Mouse (Mus musculus) kidney, postnatal 4 days (tissue): ENCODE data around the gene Nr2c2ap.

Experiments
- DNase-seq, 2 experiments: peaks; one replicate each; pipeline ENCODE4 v3.0.0; 2021; ENCODE audit warnings: mixed read lengths in 2 of 2

Gene Nr2c2ap

GRCm38 (mm10) chr8:70131166-70131883 is at the start of gene Nr2c2ap:
Nr2c2ap (plus strand) TSS chr8:70131333.
- peak; percentile 88 to 92 for DNase-seq

- no peak for DNase-seq
Observed at GRCm38 (mm10) chr8:70081976-70082375, 49.2 kb upstream of the Nr2c2ap start.

- DNase-seq: peak; percentile 65 to 76
Observed at GRCm38 (mm10) chr8:70083285-70083684, 47.8 kb upstream of the Nr2c2ap start, which contains the start of gene Hapln4. Hapln4 (plus strand) TSS chr8:70083457.

- peak; percentile 19 to 27 for DNase-seq
Observed at GRCm38 (mm10) chr8:70084191-70085065, 46.7 kb upstream of the Nr2c2ap start.

GRCm38 (mm10) chr8:70086151-70086550 is 45.0 kb upstream of the Nr2c2ap start:
- no peak for DNase-seq

- DNase-seq: peak in 1 of 2 experiments; percentile 10
Observed at GRCm38 (mm10) chr8:70087237-70087636, 43.9 kb upstream of the Nr2c2ap start.

GRCm38 (mm10) chr8:70087836-70088650 is 43.1 kb upstream of the Nr2c2ap start:
- peak; percentile 64 to 72 for DNase-seq

GRCm38 (mm10) chr8:70089296-70089960 is 41.7 kb upstream of the Nr2c2ap start:
- DNase-seq: no peak

GRCm38 (mm10) chr8:70092786-70093185 is 38.3 kb upstream of the Nr2c2ap start:
- no peak for DNase-seq

GRCm38 (mm10) chr8:70099276-70099675 is 31.9 kb upstream of the Nr2c2ap start:
- no peak for DNase-seq

GRCm38 (mm10) chr8:70100241-70100640 is 30.9 kb upstream of the Nr2c2ap start:
- DNase-seq: no peak

GRCm38 (mm10) chr8:70104506-70104905 is 26.6 kb upstream of the Nr2c2ap start:
- peak; percentile 50 to 66 for DNase-seq

- DNase-seq: no peak
Observed at GRCm38 (mm10) chr8:70104922-70105321, 26.2 kb upstream of the Nr2c2ap start.

- no peak for DNase-seq
Observed at GRCm38 (mm10) chr8:70110451-70110850, 20.7 kb upstream of the Nr2c2ap start.

- no peak for DNase-seq
Observed at GRCm38 (mm10) chr8:70111192-70111795, 19.8 kb upstream of the Nr2c2ap start.

GRCm38 (mm10) chr8:70112401-70113016 is 18.6 kb upstream of the Nr2c2ap start:
- peak; percentile 19 to 20 for DNase-seq

- no peak for DNase-seq
Observed at GRCm38 (mm10) chr8:70114488-70114887, 16.6 kb upstream of the Nr2c2ap start.

GRCm38 (mm10) chr8:70114892-70115291 is 16.2 kb upstream of the Nr2c2ap start:
- no peak for DNase-seq

- peak; percentile 75 to 77 for DNase-seq
Observed at GRCm38 (mm10) chr8:70117611-70118010, 13.5 kb upstream of the Nr2c2ap start.

GRCm38 (mm10) chr8:70118726-70119700 is 12.1 kb upstream of the Nr2c2ap start:
- no peak for DNase-seq
